Mouse (Mus musculus) intestine, embryonic 15.5 days (tissue): Measurements from ENCODE around the gene Gm11437. TPM values are rescaled to one million over a fixed set of nuclear protein-coding genes. Genes with fewer than 3 reads are reported as not detected.

Experiments used
- ATAC-seq: fragments of 200-750 bp; cut with Nextera tagmentation; 2 replicates; pipeline ENCODE4 v1.8.0; 2017; ENCODE audit warnings: moderate TSS enrichment, moderate library complexity
- H3K27ac ChIP-seq: fragments of 300-500 bp; sonication (generic); 2 replicates; pipeline ENCODE4 v1.5.1; 2015; ENCODE audit warnings: mild to moderate bottlenecking, inconsistent platforms
- H3K27me3 ChIP-seq: fragments of 300-500 bp; sonication (generic); replicated peaks from 2 replicates; pipeline ENCODE4 v1.6.1; 2015; ENCODE audit warnings: inconsistent platforms
- H3K36me3 ChIP-seq: fragments of 300-500 bp; sonication (generic); 2 replicates; pipeline ENCODE4 v1.6.1; 2015; ENCODE audit warnings: inconsistent platforms
- H3K4me1 ChIP-seq: fragments of 300-500 bp; sonication (generic); replicated peaks from 2 replicates; pipeline ENCODE4 v1.6.1; 2015; ENCODE audit warnings: inconsistent platforms
- H3K4me2 ChIP-seq: fragments of 300-500 bp; sonication (generic); replicated peaks from 2 replicates; pipeline ENCODE4 v1.6.1; 2015; ENCODE audit warnings: mild to moderate bottlenecking, inconsistent platforms
- H3K4me3 ChIP-seq: fragments of 300-500 bp; sonication (generic); replicated peaks from 2 replicates; pipeline ENCODE4 v1.5.1; 2015; ENCODE audit warnings: inconsistent platforms
- H3K9ac ChIP-seq: fragments of 300-500 bp; sonication (generic); 2 replicates; pipeline ENCODE4 v1.6.1; 2015; ENCODE audit warnings: inconsistent platforms
- H3K9me3 ChIP-seq: fragments of 300-500 bp; sonication (generic); 2 replicates; pipeline ENCODE4 v1.6.1; 2016; ENCODE audit warnings: inconsistent platforms
- WGBS: fragments of 180-500 bp; shearing (Covaris S2); methylation state at CpG from one replicate; pipeline ENCODE4 v1.1.7; 2015; 5-methylcytosine and 5-hydroxymethylcytosine counted together
- polyA plus RNA-seq: library from polyadenylated mRNA; unstranded; fragments of >200 nt; fragmentation: Nextera tagmentation; extraction: Ambion mirVana; gene quantifications from 2 replicates; pipeline ENCODE4 v1.2.1, GENCODE M21; 2015

Gene Gm11437
- polyA plus RNA-seq: not detected in 2 replicates

DNA sequence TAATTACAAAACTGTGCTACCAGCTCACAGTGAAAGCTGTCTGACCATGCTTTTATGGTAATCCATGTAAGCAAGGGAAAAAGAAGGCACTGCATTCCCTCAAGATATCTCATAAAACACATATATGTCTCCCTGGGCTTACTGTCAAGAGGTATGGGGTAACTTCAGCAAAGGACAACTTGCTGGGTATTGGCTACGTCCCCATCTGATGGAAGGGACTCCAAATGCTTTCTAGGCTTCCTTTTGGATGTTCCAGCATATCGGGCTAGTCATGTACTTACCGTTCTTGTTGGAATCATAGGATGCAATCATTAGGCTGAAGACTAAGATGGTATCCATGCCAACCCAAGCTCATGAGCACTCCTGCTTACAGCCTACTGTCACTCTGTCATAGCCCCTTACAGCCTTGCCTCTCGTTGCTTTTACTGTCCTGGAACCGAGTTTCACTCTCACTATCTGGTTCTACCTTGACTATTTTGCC, at the start of gene Gm11437:
Gm11437 (minus strand) TSS at position 431 of the 481 bp plus-strand sequence.
- Histone ChIP-seq H3K4me1 (no peaks in the 10 kb centered on the region), H3K4me2 (no peak within 1 kb of the TSS), H3K9me3 (no peaks in the 10 kb centered on the region), H3K9ac (no peak within 1 kb of the TSS), H3K27me3 (no peaks in the 10 kb centered on the region), H3K4me3 (no peak within 1 kb of the TSS), H3K36me3 (no peaks in the 10 kb centered on the region), H3K27ac (no peak within 1 kb of the TSS)
- ATAC-seq: 0 out of 2 replicates have a peak, but pooled peaks have one; percentile 39
- WGBS: 71% methylated on average over 5 of the region's 5 CpGs

DNA sequence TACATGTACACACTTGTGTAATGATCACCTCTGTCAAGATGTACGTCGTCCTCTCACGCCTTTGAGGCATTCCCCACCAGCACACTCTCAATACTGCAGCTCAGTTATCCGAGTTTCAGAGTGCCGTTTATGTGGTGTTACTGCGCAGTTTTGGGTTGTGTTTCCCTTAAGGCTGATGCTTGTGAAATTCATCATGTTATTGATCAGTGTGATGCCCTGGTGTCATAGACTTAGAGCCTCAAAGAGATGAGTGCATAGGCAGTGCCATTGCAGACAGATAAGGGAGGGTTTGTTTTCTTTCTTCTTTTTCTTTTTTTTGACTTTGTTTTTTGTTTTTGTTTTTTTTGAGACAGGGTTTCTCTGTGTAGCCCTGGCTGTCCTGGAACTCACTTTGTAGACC, 43.6 kb upstream of the Gm11437 start:
- H3K9ac ChIP-seq: no peak overlapping the region
- ATAC-seq: no peak
- 95% methylated on average over 6 of the region's 6 CpGs for WGBS
- H3K4me1 ChIP-seq: no peaks in the 10 kb centered on the region
- no peaks in the 10 kb centered on the region for H3K9me3 ChIP-seq
- no peaks in the 10 kb centered on the region for H3K36me3 ChIP-seq
- no peak overlapping the region for H3K27ac ChIP-seq
- H3K4me3 ChIP-seq: no peak overlapping the region
- no peaks in the 10 kb centered on the region for H3K27me3 ChIP-seq
- H3K4me2 ChIP-seq: no peak overlapping the region

DNA sequence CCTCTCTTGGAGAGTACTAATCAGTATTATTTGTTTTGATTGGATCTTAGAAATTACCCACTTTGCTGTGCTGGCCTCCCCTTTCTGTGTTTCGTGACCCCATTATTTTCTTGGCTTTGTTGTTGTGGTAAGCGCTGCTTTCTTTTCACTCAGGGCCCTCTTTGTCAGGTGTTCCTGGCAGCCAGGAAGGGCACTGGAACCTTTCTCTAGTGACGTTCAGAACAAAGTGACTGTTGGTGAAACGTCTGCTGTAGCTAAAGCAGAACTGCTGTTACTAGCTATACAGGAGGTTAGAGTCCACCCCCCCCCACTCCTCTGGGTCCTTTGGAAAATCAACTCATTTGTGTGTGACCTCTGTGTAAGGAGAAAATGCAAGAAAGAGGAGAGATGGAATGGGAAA, 38.5 kb upstream of the Gm11437 start:
- WGBS: 58% methylated on average over 4 of the region's 4 CpGs
- no peaks in the 10 kb centered on the region for H3K27me3 ChIP-seq

DNA sequence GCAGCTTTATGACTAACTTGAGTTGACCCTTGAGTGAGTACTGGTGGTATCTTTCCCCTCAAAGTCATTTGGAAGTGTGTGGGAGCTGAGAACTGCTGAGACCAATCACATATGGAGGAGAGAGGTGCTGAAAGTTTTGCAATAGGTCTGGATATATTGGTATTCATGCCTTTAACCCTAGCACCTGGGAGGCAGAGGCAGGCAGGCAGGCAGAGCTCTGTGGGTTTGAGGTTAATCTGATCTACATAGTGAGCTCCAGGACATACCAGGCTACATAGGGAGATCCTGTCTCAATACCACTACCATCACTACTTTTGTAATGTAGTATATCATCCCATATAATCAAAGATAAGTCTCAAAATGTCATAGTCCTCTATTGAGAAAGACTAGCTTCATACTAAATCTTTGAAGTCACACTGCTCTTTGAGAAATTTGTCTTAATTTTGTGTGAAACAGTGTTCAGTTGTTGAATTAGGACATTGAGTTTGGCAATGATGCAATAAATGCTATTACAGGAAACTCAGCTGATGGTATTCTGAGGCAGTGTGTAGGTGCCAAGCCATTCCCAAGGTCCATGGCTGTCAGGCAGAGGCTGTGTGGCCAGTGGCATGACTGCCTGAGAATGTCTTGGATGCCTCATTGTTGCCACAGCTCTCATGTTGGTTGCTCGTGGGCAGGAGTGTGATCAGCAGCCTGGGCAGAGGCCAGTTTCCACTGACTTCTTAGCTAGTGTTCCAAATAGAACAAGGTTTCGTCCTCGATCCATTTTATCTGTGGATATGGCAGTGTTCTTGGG, 30.5 kb upstream of the Gm11437 start:
- no peaks in the 10 kb centered on the region for H3K36me3 ChIP-seq
- H3K4me3 ChIP-seq: no peak overlapping the region
- ATAC-seq: no peak
- H3K4me1 ChIP-seq: no peaks in the 10 kb centered on the region; the same call in 1 of the 2 replicates
- H3K4me2 ChIP-seq: no peak overlapping the region
- no peak overlapping the region for H3K9ac ChIP-seq
- H3K9me3 ChIP-seq: no peaks in the 10 kb centered on the region
- H3K27ac ChIP-seq: no peak overlapping the region
- WGBS: 89% methylated on average over 3 of the region's 3 CpGs
- H3K27me3 ChIP-seq: no peaks in the 10 kb centered on the region

More for the DNA sequence above, 38.5 kb upstream of the Gm11437 start:
- Histone ChIP-seq H3K27ac (no peak overlapping the region), H3K36me3 (no peaks in the 10 kb centered on the region), H3K4me2 (no peak overlapping the region), H3K9me3 (no peaks in the 10 kb centered on the region), H3K4me1 (no peaks in the 10 kb centered on the region), H3K4me3 (no peak overlapping the region), H3K9ac (no peak overlapping the region)
- no peak for ATAC-seq

DNA sequence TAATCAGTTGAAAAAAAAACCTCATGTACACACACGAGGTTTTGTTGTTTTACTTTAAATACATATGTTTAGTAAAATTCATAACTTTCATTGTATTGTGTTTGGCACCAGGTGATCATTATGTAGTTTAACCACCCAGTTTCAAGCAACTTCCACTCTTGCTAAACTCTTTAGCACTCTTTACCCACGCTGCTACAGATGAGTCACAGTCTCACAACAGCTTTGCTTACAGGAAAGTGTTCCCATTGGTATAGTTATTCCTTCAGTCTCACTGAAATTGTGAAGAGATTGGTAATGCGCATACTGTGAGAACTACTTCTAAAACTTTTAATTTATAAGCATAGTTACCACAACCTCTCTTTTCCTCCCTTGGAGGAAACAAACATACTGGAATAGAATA, 27.5 kb upstream of the Gm11437 start:
- no peak overlapping the region for H3K27ac ChIP-seq
- no peaks in the 10 kb centered on the region; the same call in 1 of the 2 replicates for H3K4me1 ChIP-seq
- H3K27me3 ChIP-seq: no peaks in the 10 kb centered on the region
- WGBS: 89% methylated on average over 3 of the region's 3 CpGs
- H3K4me2 ChIP-seq: no peak overlapping the region
- no peak for ATAC-seq
- no peak overlapping the region for H3K9ac ChIP-seq
- no peaks in the 10 kb centered on the region for H3K9me3 ChIP-seq
- H3K4me3 ChIP-seq: no peak overlapping the region
- H3K36me3 ChIP-seq: no peaks in the 10 kb centered on the region

DNA sequence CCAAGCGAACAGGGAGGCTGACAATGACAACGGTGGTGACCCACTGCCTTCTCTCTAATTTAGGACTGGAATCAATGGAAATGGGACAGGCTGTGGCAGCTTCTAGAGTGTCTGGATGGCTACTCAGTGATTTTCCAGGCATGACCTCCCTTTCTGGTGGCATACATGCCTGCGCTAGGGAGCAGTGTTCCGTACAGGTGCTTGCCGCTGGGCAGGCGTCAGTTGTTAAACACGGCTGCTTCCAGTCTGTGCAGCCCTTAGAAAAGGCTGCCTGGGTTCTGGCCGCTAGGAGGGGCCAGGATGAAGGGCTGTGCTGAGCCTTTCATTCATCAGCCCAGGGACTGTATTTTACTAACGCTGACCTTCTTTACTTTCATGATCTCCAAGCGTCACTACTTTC, 26.0 kb upstream of the Gm11437 start:
- WGBS: 75% methylated on average over 10 of the region's 10 CpGs
- Histone ChIP-seq H3K27me3 (no peaks in the 10 kb centered on the region), H3K4me3 (no peak overlapping the region), H3K36me3 (no peaks in the 10 kb centered on the region), H3K9me3 (no peaks in the 10 kb centered on the region), H3K4me2 (no peak overlapping the region), H3K27ac (no peak overlapping the region), H3K4me1 (no peaks in the 10 kb centered on the region; the same call in 1 of the 2 replicates), H3K9ac (no peak overlapping the region)
- no peak for ATAC-seq

DNA sequence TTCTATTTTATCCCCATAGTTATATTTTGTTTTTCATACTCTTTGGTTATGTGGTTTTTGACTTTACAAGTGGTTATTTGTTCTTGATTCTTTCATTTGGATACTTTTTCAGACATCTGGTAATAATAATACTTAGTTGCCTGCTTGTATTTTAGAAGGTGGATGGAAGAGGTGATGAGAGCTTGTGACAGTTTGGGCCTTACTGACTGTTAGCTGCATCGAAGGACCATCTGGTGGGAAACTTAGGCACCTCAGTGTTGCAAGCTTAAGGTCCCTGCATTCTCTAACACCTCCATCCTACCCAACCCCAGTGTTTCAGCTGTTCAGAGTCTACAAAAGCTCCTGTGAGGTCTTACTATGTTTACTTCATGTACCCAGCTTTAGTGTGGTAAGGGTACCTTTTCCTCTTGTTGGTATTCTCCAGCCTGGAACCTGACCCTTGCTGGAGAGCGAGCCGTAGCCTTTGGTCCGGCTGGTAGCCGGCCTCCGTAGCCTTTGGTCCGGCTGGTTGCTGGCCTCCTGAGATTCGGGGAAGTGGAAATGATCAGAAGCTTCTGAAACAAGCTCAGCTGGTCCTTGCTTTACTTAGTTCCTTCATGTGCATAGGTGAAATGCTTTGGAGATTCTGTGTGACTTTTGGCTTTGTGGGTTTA, 23.4 kb upstream of the Gm11437 start:
- no peak overlapping the region for H3K4me2 ChIP-seq
- H3K4me3 ChIP-seq: no peak overlapping the region
- ATAC-seq: no peak
- 92% methylated on average over 8 of the region's 8 CpGs for WGBS
- no peaks in the 10 kb centered on the region for H3K27me3 ChIP-seq
- no peaks in the 10 kb centered on the region for H3K36me3 ChIP-seq
- H3K4me1 ChIP-seq: no peaks in the 10 kb centered on the region; the same call in 1 of the 2 replicates
- no peaks in the 10 kb centered on the region for H3K9me3 ChIP-seq
- no peak overlapping the region for H3K9ac ChIP-seq
- no peak overlapping the region for H3K27ac ChIP-seq

DNA sequence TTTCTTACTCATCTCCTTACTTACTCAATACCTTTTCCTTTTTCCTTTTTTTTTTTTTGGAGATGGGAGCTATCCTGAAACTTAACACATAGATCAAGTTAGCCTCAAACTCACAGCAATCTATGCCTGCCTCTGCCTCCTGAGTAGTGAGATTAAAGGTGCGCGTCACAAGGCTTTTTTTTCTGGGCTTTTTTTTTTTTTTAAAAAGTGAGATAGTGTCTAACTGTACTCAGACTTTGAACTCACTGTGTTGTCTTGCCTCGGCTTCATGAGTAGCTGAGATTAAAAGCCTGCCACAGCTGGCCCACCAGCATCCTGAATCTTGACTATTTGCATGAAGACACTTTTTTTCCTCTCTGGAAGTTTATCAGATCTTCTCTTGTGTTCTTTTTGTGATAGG, 21.3 kb upstream of the Gm11437 start:
- no peak for ATAC-seq
- Histone ChIP-seq H3K4me3 (no peak overlapping the region), H3K27ac (no peak overlapping the region), H3K9ac (no peak overlapping the region), H3K27me3 (no peaks in the 10 kb centered on the region), H3K4me2 (no peak overlapping the region), H3K36me3 (no peaks in the 10 kb centered on the region), H3K9me3 (no peaks in the 10 kb centered on the region), H3K4me1 (no peaks in the 10 kb centered on the region; the same call in 1 of the 2 replicates)
- WGBS: 70% methylated on average over 3 of the region's 3 CpGs

DNA sequence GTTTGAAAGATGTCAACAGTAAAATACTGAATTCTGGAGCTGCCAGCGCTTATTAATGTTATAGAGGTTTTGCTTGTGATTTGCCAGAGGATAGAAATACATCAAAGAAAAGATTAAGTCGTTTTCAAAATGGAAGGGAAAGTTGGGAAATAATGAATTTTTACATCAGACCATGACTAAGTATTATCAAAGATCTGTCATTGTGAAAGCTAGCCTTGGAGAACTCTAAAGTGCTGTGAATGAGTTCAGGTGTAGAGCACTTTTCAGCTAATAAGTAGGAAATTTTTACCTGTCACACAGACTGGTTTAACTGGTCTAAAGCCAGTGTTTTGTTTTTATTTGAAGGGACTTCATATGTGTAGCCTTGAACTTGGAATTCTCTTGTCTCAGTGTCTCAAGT, 14.0 kb upstream of the Gm11437 start:
- H3K4me2 ChIP-seq: peak overlapping the region; percentile 85
- H3K4me1 ChIP-seq: peaks cover 7% of the 10 kb centered on the region
- no peaks in the 10 kb centered on the region for H3K27me3 ChIP-seq
- H3K27ac ChIP-seq: no peak overlapping the region
- ATAC-seq: no peak
- WGBS: 65% methylated on average over 2 of the region's 2 CpGs
- H3K36me3 ChIP-seq: no peaks in the 10 kb centered on the region
- H3K9ac ChIP-seq: peak overlapping the region; percentile 77; the same call in 1 of the 2 replicates
- no peak overlapping the region; the same call in 1 of the 2 replicates for H3K4me3 ChIP-seq
- H3K9me3 ChIP-seq: no peaks in the 10 kb centered on the region

DNA sequence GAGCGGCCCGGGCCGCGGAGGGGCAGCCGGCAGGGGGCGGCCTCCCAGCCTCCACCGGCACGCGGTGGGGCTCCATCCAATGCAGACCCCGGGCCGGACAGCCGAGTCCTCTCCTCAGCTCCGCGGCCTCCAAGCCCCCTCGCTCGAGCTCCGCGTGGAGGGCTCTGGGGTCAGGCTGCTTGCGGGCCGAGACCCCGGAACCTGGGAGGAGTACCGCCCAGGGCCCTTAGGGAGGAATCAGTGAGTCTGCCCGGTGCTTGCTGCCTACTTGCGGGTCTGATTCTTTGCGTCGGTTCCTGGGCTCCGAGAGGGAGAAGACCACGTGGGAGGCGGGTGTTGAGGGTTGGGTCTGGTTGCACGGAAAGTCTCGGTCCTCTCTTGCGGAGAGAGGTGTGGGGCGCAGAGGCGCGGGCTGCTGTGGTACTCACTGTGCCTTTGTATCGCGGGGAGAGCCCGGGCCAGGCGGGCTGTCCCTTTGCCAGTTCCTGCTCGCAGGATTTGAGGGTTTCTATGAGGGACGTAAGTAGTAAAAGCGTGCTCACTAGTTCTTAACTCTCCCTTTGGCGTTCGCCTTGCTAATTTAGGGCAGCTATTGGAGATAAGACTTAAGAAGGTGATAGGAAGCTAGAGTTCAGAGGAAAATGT, 12.8 kb upstream of the Gm11437 start:
- ATAC-seq: peak; percentile 40; the same call in 1 of the 2 replicates
- H3K4me2 ChIP-seq: peak overlapping the region; percentile 85
- under 1% methylated on average over 42 of the region's 44 CpGs for WGBS

DNA sequence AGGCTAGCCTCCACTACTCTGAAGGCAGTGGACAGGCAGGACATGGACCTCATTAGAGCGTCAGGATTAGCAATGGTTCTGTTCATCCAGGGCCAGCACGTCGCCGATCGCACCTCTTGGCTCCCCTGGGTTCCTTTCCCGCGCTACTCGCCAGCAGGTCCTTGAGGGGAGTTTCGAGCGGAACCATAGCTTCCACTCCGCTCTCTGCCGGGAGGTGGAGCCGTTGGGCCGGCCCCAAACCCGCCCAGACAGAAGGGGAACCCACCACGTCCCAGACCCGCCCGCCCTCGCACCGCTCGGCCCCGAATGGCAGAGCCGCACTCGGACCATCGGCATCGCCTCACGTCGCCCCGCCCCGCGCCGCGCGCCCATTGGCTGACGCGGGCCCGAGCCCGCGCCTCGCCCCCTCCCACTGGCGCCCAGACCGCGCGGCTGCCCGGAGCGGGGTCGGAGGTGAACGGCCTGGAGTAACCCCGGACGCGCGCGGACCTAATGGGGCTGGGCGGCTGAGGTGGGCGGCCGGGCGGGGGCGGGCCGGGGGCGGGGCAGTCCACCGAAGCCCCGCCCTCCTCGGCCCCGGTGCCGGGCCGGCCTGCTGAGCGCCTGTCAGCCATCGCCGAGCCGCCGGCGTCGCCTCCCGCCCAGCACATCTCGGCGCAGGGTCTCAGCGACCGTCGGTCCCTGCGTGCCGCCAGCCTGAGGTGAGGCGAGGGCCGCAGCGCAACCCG, 12.1 kb upstream of the Gm11437 start:
- H3K9ac ChIP-seq: peak overlapping the region; percentile 77
- ATAC-seq: peak; percentile 99
- no peaks in the 10 kb centered on the region for H3K27me3 ChIP-seq
- peak overlapping the region; percentile 91 for H3K4me3 ChIP-seq
- H3K36me3 ChIP-seq: no peaks in the 10 kb centered on the region
- H3K9me3 ChIP-seq: no peaks in the 10 kb centered on the region
- peaks cover 7% of the 10 kb centered on the region for H3K4me1 ChIP-seq
- H3K4me2 ChIP-seq: peak overlapping the region; percentile 85
- under 1% methylated on average over 57 of the region's 85 CpGs for WGBS
- peak overlapping the region; percentile 88 for H3K27ac ChIP-seq

More for the DNA sequence above, 12.8 kb upstream of the Gm11437 start:
- H3K36me3 ChIP-seq: no peaks in the 10 kb centered on the region
- H3K9ac ChIP-seq: peak overlapping the region; percentile 77
- H3K4me3 ChIP-seq: peak overlapping the region; percentile 91
- H3K27ac ChIP-seq: peak overlapping the region; percentile 88
- H3K27me3 ChIP-seq: no peaks in the 10 kb centered on the region
- no peaks in the 10 kb centered on the region for H3K9me3 ChIP-seq
- H3K4me1 ChIP-seq: peaks cover 7% of the 10 kb centered on the region
